Mouse (Mus musculus): Measurements from ENCODE around the gene Celsr2. TPM values are rescaled to one million over a fixed set of nuclear protein-coding genes. Genes with fewer than 3 reads are reported as not detected.
A peak's percentile ranks its signal among the peaks of the same experiment; 100 is the strongest.

The Celsr2 gene
- 100 to 1,000 TPM; 185 to 201 TPM for total RNA-seq (2021)
- long read RNA-seq, experiment 1, full-length matches to known transcripts = 9 of 86 reads
- long read RNA-seq, experiment 1, partial matches to known transcripts = 57 of 86 reads
- long read RNA-seq, experiment 1, other reads (novel, unspliced or antisense) = 20 of 86 reads
- long read RNA-seq, experiment 2, full-length matches to known transcripts = 20 of 130 reads
- long read RNA-seq, experiment 2, partial matches to known transcripts = 77 of 130 reads
- long read RNA-seq, experiment 2, other reads (novel, unspliced or antisense) = 33 of 130 reads

DNA sequence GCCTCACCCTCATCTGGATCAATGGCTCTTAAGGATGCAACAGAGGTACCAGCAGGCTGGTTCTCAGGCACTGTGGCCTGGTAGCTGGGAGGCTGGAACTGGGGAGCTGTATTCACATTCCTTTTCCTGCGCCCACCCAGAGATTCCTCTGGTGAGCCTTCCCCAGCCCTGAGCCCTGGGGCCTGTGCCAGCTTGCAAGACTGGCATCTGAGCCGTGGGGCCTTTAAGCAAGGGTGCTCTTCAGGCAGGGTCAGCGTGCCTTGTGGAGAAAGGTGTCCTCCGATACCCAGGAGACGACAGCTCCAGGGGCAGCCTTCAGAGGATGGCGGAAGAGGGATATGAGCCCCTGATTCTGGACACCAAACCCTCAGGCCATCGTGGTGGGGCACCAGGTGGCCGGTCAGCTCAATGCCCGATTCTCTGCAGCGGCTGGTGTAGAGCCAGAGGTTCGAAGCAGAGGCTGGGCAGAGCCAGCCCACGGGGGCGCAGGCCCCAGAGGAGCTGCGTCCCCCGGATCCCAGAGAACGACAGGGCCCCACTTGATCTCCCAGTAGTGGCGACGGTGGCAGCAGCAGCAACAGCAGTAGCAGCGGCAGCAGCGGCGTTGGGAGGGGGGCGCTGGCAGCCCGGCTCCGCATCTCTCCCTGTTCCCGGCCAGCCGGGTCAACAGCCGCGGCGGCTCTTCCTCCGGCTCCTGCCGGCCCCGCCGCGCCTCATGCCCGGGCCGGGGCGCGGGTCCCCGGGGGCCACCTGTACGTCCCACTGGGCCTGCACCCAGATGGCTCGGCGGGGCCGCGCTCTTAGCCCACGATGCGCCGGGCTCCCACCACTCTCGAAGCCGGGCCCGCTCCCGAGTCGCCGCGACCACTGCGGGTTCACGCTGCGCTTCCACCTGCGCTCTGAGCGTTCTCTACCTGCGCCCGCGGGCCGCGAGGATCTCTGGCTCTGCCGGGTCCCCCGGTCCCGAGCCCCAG lies at the start of gene Celsr2:
TSS of gene Celsr2 (minus strand) at position 696 of the 974 bp plus-strand sequence.
- Histone ChIP-seq H3K4me3 (peak within 1 kb of the TSS; percentile 91), H3K27ac (peak within 1 kb of the TSS; percentile 96)
- no peak for DNase-seq (ENCODE audit: low spot score in 2 of 2)
- no peak for TF ChIP-seq CTCF (conservative IDR thresholded peaks at IDR 0.05)

- no peak overlapping the region for H3K27ac ChIP-seq
- no peak overlapping the region for H3K4me3 ChIP-seq
- no peak for DNase-seq (ENCODE audit: low spot score in 2 of 2)
- peak; percentile 24; the same call in 1 of the 2 replicates for TF ChIP-seq CTCF (conservative IDR thresholded peaks at IDR 0.05)
Measured at GRCm38 (mm10) chr3:108458866-108459265, 43.5 kb upstream of the Celsr2 start.

DNA sequence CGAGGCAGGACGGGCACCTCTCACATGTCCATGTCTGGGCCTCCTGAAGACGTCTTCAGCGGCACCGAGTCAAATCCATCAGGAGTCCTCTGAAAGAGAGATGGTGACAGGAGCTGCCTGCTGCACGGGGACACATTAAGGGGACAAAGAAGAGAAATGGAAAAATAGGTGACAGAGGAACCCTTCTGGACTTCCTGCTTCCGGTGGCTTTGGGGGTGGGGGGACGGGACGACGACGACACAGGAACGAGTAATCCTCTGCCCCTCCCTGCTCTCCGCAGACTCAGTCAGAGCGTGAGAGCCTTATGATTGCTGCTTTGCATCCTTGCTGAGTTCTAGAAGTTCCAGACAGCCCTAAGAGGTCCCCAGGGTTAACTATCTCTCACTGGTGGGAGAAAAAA lies 43.0 kb upstream of the Celsr2 start:
- no peak for DNase-seq (ENCODE audit: low spot score in 2 of 2)
- Histone ChIP-seq H3K4me3 (no peak overlapping the region), H3K27ac (no peak overlapping the region)
- no peak for TF ChIP-seq CTCF (conservative IDR thresholded peaks at IDR 0.05)

DNA sequence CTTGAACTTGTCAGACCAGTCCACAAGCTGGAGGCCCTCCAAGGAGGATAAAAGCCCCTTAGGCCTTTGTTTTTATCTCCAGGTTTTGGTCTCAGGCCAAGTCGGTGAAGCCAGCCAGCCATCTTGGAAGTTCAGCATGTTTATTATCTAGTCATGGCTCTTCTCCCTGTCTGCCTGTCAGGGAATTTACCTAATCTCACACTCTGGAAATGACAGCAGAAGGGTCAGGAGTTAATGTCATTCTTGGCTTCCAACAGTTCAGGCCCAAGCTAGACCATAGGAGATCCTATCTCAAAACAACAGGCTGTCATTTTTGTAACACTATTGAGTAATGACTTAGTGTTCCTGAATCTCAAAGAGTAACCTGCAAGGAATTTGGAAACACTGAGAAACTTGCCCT lies 38.8 kb upstream of the Celsr2 start:
- no peak for TF ChIP-seq CTCF (conservative IDR thresholded peaks at IDR 0.05)
- no peak for DNase-seq (ENCODE audit: low spot score in 2 of 2)
- Histone ChIP-seq H3K27ac (no peak overlapping the region), H3K4me3 (no peak overlapping the region)

DNA sequence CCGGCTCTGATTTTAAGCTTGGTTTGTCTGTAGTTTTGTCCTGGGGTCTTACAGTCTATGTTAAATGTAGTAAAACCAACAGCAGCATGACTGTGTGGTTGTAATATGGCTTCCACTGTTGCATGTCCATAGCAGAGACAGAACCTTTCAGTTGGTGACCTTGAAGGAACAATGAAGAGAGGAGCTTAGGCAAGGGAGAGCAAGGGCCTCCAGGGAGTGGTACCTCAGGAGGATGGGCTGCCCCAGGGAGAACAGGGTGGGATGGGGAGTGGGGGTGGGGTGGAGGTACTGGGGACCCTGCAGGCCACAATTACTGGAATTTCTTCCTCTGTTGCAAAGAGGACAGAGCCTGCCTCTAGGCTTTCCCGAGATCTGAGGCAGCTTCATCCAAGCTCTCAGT lies 36.6 kb upstream of the Celsr2 start:
- H3K4me3 ChIP-seq = no peak overlapping the region
- no peak for TF ChIP-seq CTCF (conservative IDR thresholded peaks at IDR 0.05)
- H3K27ac ChIP-seq = no peak overlapping the region
- DNase-seq (ENCODE audit: low spot score in 2 of 2) = no peak

DNA sequence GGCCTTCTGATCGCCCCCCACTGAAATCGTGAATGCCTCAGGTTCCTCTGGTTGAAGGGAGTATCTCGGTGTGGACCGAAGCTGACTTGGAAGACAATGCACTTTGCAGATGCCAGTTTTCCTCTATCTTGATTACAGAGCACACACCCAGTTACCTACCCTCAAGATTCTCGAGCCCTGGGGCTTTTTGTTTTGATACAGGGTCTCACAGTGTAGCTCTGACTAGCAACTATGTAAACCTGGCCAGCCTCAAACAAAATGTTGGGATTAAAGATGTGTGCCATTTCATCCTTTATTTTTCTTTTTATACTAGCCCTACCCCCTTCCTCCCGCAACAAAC lies 30.0 kb upstream of the Celsr2 start:
- H3K27ac ChIP-seq = peak overlapping the region; percentile 95
- DNase-seq (ENCODE audit: low spot score in 2 of 2) = no peak
- no peak; the same call in 1 of the 2 replicates for TF ChIP-seq CTCF (conservative IDR thresholded peaks at IDR 0.05)
- peak overlapping the region; percentile 73 for H3K4me3 ChIP-seq

DNA sequence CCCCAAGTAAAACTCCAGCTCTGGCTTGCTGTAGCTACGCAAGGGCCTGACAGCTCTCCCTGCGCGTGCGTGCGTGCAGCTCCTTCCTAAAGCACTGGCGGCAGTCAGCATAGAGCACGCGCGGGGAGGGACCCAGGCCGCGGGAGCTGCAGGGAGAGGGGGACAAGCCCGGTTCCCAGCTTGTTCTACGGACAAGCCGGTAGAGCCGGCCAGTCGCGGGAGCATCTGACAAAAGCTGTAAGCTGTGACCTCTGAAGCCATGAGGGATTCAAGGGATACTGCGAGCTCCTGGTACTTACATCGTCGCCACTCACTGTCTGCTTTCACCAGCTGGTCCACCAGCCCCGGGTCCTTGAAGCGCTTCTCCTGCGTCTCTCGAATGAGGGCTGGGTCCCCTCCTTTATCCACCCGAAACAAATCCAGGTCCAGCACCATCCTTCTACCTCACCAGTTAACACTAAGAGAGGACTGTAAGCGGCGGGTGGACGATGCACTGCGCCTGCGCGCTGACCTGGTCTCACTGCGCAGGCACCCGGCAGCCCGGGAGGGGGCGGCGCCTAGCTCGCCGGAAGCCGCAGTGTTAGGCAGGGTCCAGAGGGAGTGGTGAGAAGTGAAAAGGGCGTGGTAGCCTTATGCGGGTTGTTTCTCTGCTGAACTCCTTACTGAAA lies 29.5 kb upstream of the Celsr2 start, which contains the start of gene Sars:
TSS of gene Sars (minus strand) at position 512 of the 668 bp plus-strand sequence.
- DNase-seq (ENCODE audit: low spot score in 2 of 2) = peak; percentile 86 to 90
- Histone ChIP-seq H3K27ac (peak within 1 kb of the TSS; percentile 95), H3K4me3 (peak within 1 kb of the TSS; percentile 73)
- peak; percentile 79 for TF ChIP-seq CTCF (conservative IDR thresholded peaks at IDR 0.05)

GRCm38 (mm10) chr3:108444029-108444428 lies 28.7 kb upstream of the Celsr2 start:
- no peak for TF ChIP-seq CTCF (conservative IDR thresholded peaks at IDR 0.05)
- Histone ChIP-seq H3K27ac (peak overlapping the region; percentile 95), H3K4me3 (peak overlapping the region; percentile 73)
- DNase-seq (ENCODE audit: low spot score in 2 of 2) = peak in 1 of 2 experiments; percentile 41

DNA sequence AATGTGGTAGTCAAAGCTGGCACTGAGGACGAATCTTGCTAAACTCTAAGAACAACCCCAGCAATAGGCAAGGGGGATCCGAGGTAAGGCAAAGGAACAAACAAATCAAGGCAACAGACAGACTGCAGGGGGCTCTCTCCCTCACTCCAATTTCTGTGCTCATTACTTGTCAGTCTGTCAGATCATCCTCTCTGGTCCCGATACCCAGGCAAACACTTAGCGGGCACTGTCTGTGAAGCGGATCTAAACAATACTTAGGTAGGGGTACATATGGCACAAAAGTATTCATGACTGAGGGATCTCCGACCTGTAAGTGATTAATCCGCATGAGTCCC lies 21.0 kb upstream of the Celsr2 start:
- Histone ChIP-seq H3K27ac (no peak overlapping the region), H3K4me3 (no peak overlapping the region)
- DNase-seq (ENCODE audit: low spot score in 2 of 2) = no peak
- peak; percentile 31 for TF ChIP-seq CTCF (conservative IDR thresholded peaks at IDR 0.05)

- Histone ChIP-seq H3K27ac (no peak overlapping the region), H3K4me3 (no peak overlapping the region)
- DNase-seq (ENCODE audit: low spot score in 2 of 2) = no peak
- no peak for TF ChIP-seq CTCF (conservative IDR thresholded peaks at IDR 0.05)
Measured at GRCm38 (mm10) chr3:108435701-108436379, 20.5 kb upstream of the Celsr2 start.

DNA sequence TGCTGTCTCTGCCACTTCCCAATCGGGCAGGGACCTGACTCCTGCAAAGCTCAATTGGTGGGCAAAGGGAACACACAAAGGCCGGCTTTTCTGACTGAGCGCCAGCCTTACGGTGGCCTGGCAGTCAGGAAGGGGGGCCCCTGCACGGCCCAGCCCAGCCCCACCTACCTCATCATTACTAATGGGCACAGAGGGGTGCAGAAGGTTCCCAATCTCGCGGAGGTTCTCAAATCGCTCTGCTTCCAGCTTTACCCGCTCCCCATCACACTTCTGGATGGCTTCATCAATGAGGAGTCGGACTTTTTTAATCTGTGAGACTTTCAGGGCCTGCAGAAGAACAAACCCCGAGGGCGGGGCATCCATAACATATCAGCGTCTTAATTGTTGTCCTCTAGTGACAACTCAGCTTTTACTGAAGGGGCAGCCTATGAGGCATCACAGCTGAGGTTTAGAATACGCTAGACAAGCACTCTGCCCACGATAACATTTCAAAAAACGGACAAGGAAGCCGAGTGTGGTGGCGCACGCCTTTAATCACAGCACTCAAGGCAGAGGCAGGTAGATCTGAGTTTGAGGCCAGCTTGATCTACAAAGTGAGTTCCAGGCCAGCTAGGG lies 18.6 kb upstream of the Celsr2 start:
- no peak for DNase-seq (ENCODE audit: low spot score in 2 of 2)
- H3K4me3 ChIP-seq = no peak overlapping the region
- peak overlapping the region; percentile 23; the same call in 1 of the 2 replicates for H3K27ac ChIP-seq
- TF ChIP-seq CTCF (conservative IDR thresholded peaks at IDR 0.05) = no peak

Measured in layer of hippocampus, adult 2 months (tissue).